Mouse (Mus musculus): ENCODE data around the gene Cul5. TPM values are rescaled to one million over a fixed set of nuclear protein-coding genes. Genes with fewer than 3 reads are reported as not detected.
A peak's percentile ranks its signal among the peaks of the same experiment; 100 is the strongest.

The Cul5 gene
- total RNA-seq, 2 experiments from 2014 or later = 51.4 to 57.6 TPM

- intact Hi-C loops (cut with DNase I) = no loop called here
- DNase-seq (ENCODE audit: extremely low spot score in 1 of 2, low spot score in 2 of 2) = peak; percentile 91 to 96
Measured at GRCm38 (mm10) chr9:53609968-53610781, 59.6 kb downstream of the Cul5 start, which contains the start of gene Acat1. Gene Acat1 (minus strand): TSS chr9:53610382.

GRCm38 (mm10) chr9:53609306-53609967, 60.4 kb downstream of the Cul5 start:
- no peak for DNase-seq (ENCODE audit: extremely low spot score in 1 of 2, low spot score in 2 of 2)
- intact Hi-C loops (cut with DNase I) = no loop called here

- no peak for DNase-seq (ENCODE audit: extremely low spot score in 1 of 2, low spot score in 2 of 2)
- intact Hi-C loops (cut with DNase I) = no loop called here
Measured at GRCm38 (mm10) chr9:53607816-53608215, 62.0 kb downstream of the Cul5 start.

- no peak for DNase-seq (ENCODE audit: extremely low spot score in 1 of 2, low spot score in 2 of 2)
- intact Hi-C loops (cut with DNase I) = no loop called here
Measured at GRCm38 (mm10) chr9:53607192-53607591, 62.6 kb downstream of the Cul5 start.

- intact Hi-C loops (cut with DNase I) = no loop called here
Measured at GRCm38 (mm10) chr9:53604954-53605353, 64.9 kb downstream of the Cul5 start.

GRCm38 (mm10) chr9:53603849-53604248, 66.0 kb downstream of the Cul5 start:
- intact Hi-C loops (cut with DNase I) = no loop called here
- no peak for DNase-seq (ENCODE audit: extremely low spot score in 1 of 2, low spot score in 2 of 2)

More at GRCm38 (mm10) chr9:53604954-53605353, 64.9 kb downstream of the Cul5 start:
- DNase-seq (ENCODE audit: extremely low spot score in 1 of 2, low spot score in 2 of 2) = peak in 1 of 2 experiments; percentile 22

GRCm38 (mm10) chr9:53603384-53603783, 66.4 kb downstream of the Cul5 start:
- intact Hi-C loops (cut with DNase I) = no loop called here
- peak in 1 of 2 experiments; percentile 45 for DNase-seq (ENCODE audit: extremely low spot score in 1 of 2, low spot score in 2 of 2)

GRCm38 (mm10) chr9:53601541-53601940, 68.3 kb downstream of the Cul5 start:
- no peak for DNase-seq (ENCODE audit: extremely low spot score in 1 of 2, low spot score in 2 of 2)
- intact Hi-C loops (cut with DNase I) = no loop called here

GRCm38 (mm10) chr9:53598631-53599030, 71.2 kb downstream of the Cul5 start:
- no peak for DNase-seq (ENCODE audit: extremely low spot score in 1 of 2, low spot score in 2 of 2)
- intact Hi-C loops (cut with DNase I) = no loop called here

- intact Hi-C loops (cut with DNase I) = no loop called here
- DNase-seq (ENCODE audit: extremely low spot score in 1 of 2, low spot score in 2 of 2) = no peak
Measured at GRCm38 (mm10) chr9:53596971-53597600, 72.7 kb downstream of the Cul5 start.

GRCm38 (mm10) chr9:53594764-53595163, 75.0 kb downstream of the Cul5 start:
- intact Hi-C loops (cut with DNase I) = no loop called here
- peak; percentile 33 to 67 for DNase-seq (ENCODE audit: extremely low spot score in 1 of 2, low spot score in 2 of 2)

GRCm38 (mm10) chr9:53581870-53582269, 87.9 kb downstream of the Cul5 start:
- DNase-seq (ENCODE audit: extremely low spot score in 1 of 2, low spot score in 2 of 2) = no peak
- intact Hi-C loops (cut with DNase I) = no loop called here

- intact Hi-C loops (cut with DNase I) = no loop called here
- no peak for DNase-seq (ENCODE audit: extremely low spot score in 1 of 2, low spot score in 2 of 2)
Measured at GRCm38 (mm10) chr9:53575721-53576120, 94.1 kb downstream of the Cul5 start.

GRCm38 (mm10) chr9:53572516-53573307, 97.1 kb downstream of the Cul5 start:
- intact Hi-C loops (cut with DNase I) = no loop called here
- DNase-seq (ENCODE audit: extremely low spot score in 1 of 2, low spot score in 2 of 2) = no peak

- peak in 1 of 2 experiments; percentile 21 for DNase-seq (ENCODE audit: extremely low spot score in 1 of 2, low spot score in 2 of 2)
- intact Hi-C loops (cut with DNase I) = no loop called here
Measured at GRCm38 (mm10) chr9:53570662-53571061, 99.2 kb downstream of the Cul5 start.
